ENCODE assay signal across 44 mouse cellular contexts in genomic region chr2:152917671-152918070, GRCm38 (mm10). TPM values are rescaled to one million over a fixed set of nuclear protein-coding genes. Genes with fewer than 3 reads are reported as not detected.
"Had no signal": no experiment of that assay in that cellular context is flagged by ENCODE, and none has a peak within 500 bp of the region (broad histone marks: within the 10 kb centered on the region; RNA-seq: fewer than 3 reads in every experiment).

No protein-coding gene starts in this region.

- H3K27ac ChIP-seq: heart, embryonic 13.5 days; heart, embryonic 15.5 days; hindbrain, embryonic 10.5 days; hindbrain, embryonic 13.5 days; hindbrain, embryonic 14.5 days; hindbrain, embryonic 15.5 days; hindbrain, postnatal 0 days; intestine, embryonic 15.5 days; kidney, embryonic 15.5 days; kidney, postnatal 0 days; layer of hippocampus, adult 2 months; left cerebral cortex, adult 2 months had no signal

- H3K36me3 ChIP-seq: heart, embryonic 12.5 days; heart, embryonic 13.5 days; heart, embryonic 15.5 days; hindbrain, embryonic 10.5 days; hindbrain, embryonic 12.5 days; hindbrain, embryonic 13.5 days; hindbrain, embryonic 15.5 days; intestine, embryonic 15.5 days; kidney, embryonic 15.5 days had no signal

- H3K4me2 ChIP-seq: heart, embryonic 12.5 days; heart, embryonic 13.5 days; heart, embryonic 15.5 days; hindbrain, embryonic 12.5 days; hindbrain, embryonic 13.5 days; hindbrain, embryonic 14.5 days; hindbrain, embryonic 15.5 days; intestine, embryonic 15.5 days; kidney, embryonic 15.5 days had no signal

- H3K4me3 ChIP-seq: heart, embryonic 12.5 days; heart, embryonic 13.5 days; heart, embryonic 15.5 days; hindbrain, embryonic 10.5 days; hindbrain, embryonic 12.5 days; hindbrain, embryonic 13.5 days; hindbrain, embryonic 15.5 days; intestine, embryonic 15.5 days; kidney, embryonic 15.5 days; layer of hippocampus, adult 2 months; left cerebral cortex, adult 2 months had no signal

- DNase-seq: heart, postnatal 10 days; heart, postnatal 14 days; heart, postnatal 36 days; heart, postnatal 4 days; kidney, adult 11 months; kidney, adult 18-20 months; kidney, adult 2 months; kidney, adult 8-10 months; kidney, adult 9 months; kidney, postnatal 10 days; kidney, postnatal 14 days; kidney, postnatal 25 days; kidney, postnatal 36 days; kidney, postnatal 4 days; layer of hippocampus, adult 9-11 months; layer of hippocampus, postnatal 36 days had no signal

- H3K9me3 ChIP-seq: heart, embryonic 12.5 days; heart, embryonic 13.5 days; heart, embryonic 15.5 days; hindbrain, embryonic 10.5 days; hindbrain, embryonic 12.5 days; hindbrain, embryonic 13.5 days; hindbrain, embryonic 15.5 days; intestine, embryonic 15.5 days; kidney, embryonic 15.5 days had no signal

- ATAC-seq: hindbrain, embryonic 16.5 days; hindbrain, postnatal 0 days; inflammation-experienced regulatory T-cells, adult 6 months; intestine, embryonic 15.5 days; intestine, embryonic 16.5 days; intestine, postnatal 0 days had no signal

- H3K9ac ChIP-seq: heart, embryonic 12.5 days; heart, embryonic 13.5 days; heart, embryonic 15.5 days; hindbrain, embryonic 12.5 days; hindbrain, embryonic 13.5 days; hindbrain, embryonic 14.5 days; hindbrain, embryonic 15.5 days; intestine, embryonic 15.5 days; kidney, embryonic 15.5 days had no signal

RNA-seq across cellular contexts. Expression of gene Mylk2, which starts 6.5 kb away (rescaled TPM):
- total RNA-seq: hematopoietic stem cell, adult 5-6 weeks; layer of hippocampus, adult 18-20 months; layer of hippocampus, adult 2 months; layer of hippocampus, adult 8-10 months; layer of hippocampus, postnatal 10 days; layer of hippocampus, postnatal 25 days; layer of hippocampus, postnatal 36 days; left cerebral cortex, adult 18-20 months; left cerebral cortex, adult 2 months had no signal
- polyA plus RNA-seq: heart, embryonic 14.5 days; hindbrain, embryonic 12.5 days; hindbrain, embryonic 13.5 days; hindbrain, embryonic 14.5 days; inflammation-experienced regulatory T-cells, adult 6 months; intestine, postnatal 0 days; kidney, embryonic 14.5 days had no signal

RNA-seq across cellular contexts. Expression of gene Foxs1, which starts 15.3 kb away (rescaled TPM):
- total RNA-seq: hematopoietic stem cell, adult 5-6 weeks had no signal
- polyA plus RNA-seq: inflammation-experienced regulatory T-cells, adult 6 months had no signal

RNA-seq across cellular contexts. Expression of gene Dusp15, which starts 33.8 kb away (rescaled TPM):
- total RNA-seq: heart, postnatal 36 days; hematopoietic stem cell, adult 5-6 weeks had no signal
- polyA plus RNA-seq: heart, embryonic 14.5 days; heart, postnatal 0 days; inflammation-experienced regulatory T-cells, adult 6 months had no signal

RNA-seq across cellular contexts. Expression of gene Ttll9, which starts 44.6 kb away (rescaled TPM):
- total RNA-seq: heart, postnatal 10 days; heart, postnatal 14 days; heart, postnatal 25 days; heart, postnatal 36 days; heart, postnatal 4 days; hematopoietic stem cell, adult 5-6 weeks had no signal
